Mouse (Mus musculus) cerebral cortex, adult 2 months (tissue): ENCODE data around the gene Ccdc190.

Source experiments
- WGBS: fragments of 180-500 bp; shearing (Covaris S2); methylation state at CpG from one replicate; pipeline ENCODE4 v1.1.7; 2018; 5-methylcytosine and 5-hydroxymethylcytosine counted together

Ccdc190 gene

DNA sequence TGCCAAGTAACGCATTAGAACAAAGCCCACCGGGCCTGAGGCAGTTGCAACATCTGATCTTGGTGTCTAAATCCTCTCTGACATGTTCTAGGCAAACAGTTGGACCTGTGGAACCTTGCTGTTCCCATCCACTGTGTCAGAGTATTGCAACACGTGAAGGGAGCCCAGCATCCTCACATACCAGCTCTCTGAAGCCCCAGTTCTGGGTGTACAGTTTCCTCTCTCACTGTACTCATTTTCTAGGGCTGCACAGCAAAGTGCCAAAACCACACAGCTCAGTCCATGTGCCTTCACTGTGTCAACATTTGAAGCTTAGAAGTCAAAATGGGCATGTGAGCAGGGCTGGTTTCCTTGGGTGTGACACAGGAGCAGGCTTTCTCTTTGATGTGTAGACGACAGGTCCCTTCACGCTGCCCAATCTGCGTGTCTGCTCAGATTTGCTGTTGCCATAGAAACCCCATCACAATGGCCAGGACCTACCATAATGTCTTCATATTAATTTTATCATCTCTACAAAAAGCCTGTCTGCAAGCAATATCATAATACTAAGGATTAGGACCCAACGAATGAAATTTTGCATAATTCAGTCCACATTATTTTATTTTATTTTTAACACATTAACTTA lies 3.8 kb downstream of the Ccdc190 start:
- WGBS: 58% methylated on average over 7 of the region's 7 CpGs

DNA sequence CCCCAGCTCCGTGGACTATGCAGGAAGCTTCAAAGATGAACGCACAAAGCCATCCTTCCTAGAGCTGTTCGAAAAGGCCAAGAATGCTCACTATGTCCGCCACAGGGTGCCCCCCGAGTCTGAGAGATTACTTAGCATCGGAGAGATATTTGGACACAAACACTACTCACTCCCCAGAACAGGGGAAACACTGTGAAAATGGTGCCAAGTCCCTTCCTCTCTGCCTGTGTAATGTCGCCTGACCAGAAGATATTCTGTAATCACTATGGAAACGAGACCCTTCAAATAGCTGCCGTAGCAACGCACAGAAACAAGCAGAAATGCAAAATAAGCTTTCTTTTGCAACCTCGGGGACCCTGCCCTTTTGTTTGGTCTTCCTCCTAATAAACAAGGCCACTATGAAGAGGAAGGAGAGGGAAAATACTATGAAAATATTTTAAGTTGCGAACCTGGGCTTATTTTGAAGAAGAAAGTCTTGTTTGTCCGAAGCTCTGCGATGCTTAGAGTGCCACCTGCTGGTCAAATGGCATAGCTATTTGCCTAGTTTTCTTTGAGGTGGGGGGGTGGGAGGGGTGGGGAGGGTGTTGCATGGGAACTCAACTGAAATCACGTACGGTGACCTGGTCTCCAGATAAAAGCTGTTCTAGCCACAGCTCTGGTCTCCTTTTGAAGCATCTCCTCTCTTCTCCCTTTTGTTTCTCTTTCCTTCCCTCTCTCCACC lies 5.7 kb downstream of the Ccdc190 start:
- 9% methylated on average over 16 of the region's 16 CpGs for WGBS

DNA sequence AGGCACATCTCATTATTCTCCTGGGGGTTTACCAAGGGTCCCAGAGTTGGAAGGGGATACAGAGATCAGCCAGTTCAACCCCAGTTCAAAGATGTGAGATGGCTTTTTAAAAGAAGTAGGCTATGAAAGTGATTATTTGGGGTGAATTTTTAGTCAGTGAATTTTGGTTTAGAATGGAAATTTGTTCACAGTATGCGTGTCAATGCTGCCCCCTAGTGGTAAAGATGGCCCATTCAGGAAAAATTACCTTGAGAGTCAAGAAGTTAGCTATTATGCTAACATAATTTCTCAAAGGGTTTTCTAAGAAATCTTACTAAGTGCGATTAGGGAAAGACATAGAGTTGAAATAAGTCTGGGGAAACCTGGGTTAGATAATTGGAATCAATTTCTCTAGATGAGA lies 10.9 kb downstream of the Ccdc190 start:
- 8% methylated on average over 2 of the region's 2 CpGs for WGBS

DNA sequence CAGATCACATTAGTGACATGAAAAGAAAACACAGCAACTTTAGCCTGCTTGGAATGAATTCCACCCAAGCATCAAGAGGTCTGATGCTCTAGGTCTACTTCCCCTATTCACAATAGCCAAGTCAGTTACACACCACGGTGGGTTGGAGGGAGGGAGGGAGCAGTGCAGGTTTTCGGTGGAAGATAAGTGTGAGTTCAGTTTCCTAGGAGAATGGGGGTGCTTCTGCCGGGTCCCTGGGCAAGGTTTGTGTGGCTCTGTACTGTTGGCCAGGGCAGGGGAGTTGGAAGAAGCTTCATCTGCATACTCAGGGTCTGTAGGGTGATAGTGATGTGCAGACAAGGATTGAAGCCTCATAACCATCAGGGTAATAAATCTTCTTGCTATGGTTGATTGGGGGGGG lies 17.6 kb downstream of the Ccdc190 start:
- WGBS: 84% methylated on average over 3 of the region's 3 CpGs

DNA sequence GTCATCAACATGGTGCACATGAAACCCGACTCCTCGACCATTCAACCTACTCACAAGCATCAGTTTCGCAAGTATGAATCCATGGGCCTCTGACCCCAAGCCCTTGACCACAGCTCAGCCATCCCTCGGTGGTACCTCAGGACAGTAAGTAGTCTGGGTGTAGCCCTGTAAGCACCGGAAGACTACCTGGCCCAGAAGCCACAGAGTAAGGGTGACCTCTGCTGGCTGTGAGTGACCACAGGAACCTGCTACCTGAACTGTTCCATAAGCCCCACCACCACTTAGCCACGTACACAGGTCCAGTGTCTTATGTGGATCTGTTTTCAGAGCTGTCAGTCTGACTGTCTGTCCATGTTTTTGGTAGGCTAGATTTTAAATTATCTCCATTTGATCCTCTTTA lies 19.2 kb downstream of the Ccdc190 start:
- WGBS: 90% methylated on average over 6 of the region's 6 CpGs

DNA sequence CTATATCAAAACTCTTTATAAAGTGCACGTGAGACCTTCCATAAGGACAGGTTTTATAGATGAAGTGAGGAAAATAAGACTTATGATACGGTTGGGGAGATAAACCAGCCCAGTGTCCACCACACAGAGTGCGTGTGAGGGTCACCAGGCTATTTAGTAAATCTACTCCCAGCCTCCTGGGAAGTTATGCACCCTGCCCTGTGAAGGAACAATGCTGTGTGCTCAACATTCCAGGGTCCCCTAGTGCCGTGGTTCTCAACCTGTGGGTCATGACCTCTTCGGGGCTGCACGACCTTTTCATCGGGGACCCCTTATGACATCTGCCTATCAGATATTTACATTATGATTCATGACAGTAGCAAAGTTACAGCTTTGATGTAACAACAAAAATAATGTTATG lies 19.8 kb downstream of the Ccdc190 start:
- 87% methylated on average over 7 of the region's 7 CpGs for WGBS

DNA sequence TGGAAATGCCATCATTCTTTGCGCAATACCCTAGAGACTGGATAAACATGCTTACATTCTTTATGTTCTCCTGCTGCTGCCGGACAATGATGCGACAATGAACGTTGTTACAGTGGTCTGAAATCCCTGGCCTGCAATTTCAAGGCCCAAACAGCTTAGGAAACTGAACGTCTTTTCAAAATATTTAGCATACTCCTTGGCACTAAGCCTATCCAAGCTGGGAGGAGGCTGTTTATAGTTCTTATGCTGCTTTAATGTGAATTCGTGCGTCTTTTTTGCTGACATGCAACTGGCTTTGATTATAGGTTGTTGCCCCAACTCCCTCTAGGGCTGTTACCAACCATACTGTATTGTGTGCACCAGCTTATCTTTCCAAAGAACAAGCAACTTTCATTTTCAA lies 20.4 kb downstream of the Ccdc190 start:
- WGBS: 62% methylated on average over 7 of the region's 7 CpGs

DNA sequence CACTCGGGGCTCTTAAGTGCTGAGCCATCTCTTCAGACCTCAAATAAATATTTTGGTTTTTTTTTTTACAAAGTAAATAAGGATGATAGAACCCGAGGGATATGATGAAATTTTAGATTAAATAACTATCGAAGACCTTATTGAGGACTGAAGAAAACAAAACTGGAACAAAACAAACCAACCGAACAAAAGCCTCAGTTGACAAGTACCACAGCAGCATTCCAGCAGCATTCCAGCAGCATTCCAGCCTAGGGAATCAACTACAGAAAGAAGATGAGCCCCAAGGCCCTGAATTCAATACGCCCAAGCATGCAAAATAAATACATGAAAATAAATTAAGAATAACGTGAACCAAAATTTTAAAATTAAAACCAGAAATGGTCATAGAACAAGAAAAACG lies 21.5 kb downstream of the Ccdc190 start:
- 78% methylated on average over 7 of the region's 7 CpGs for WGBS

DNA sequence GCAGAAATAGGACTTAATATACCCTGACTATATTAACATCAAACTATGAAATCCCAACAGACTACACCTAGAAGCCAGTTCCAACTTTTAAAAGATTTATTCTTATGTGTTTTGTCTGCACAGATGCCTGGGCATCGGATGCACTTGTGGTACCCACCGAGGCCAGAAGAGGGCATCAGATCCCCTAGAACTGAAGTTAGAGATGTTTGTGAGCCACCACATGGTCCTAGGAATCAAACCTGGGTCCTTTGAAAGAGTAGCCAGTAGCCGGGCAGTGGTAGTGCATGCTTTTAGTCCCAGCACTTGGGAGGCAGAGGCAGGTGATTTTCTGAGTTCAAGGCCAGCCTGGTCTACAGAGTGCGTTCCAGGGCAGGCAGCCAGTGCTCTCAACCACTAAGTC lies 22.2 kb downstream of the Ccdc190 start:
- 92% methylated on average over 4 of the region's 4 CpGs for WGBS

DNA sequence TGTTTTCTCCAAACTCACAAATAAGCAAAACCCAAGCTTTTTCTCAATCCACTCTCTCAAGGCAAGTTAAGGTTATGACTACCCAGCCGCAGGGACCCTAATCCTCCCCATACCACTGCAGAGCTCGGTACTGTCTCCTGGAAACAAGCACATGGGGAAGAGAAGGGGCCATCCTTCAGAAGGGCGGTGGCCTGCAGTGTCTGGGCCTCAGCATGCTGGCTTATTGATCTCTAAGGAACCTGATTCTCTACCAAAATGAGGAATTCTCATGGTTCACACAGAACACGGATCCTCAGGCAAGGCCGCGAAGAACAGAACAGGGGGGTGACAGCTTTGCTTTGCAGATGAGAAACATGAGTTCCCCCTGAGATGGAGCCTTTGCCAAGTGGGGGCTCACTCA lies 23.1 kb downstream of the Ccdc190 start:
- WGBS: 93% methylated on average over 6 of the region's 6 CpGs

DNA sequence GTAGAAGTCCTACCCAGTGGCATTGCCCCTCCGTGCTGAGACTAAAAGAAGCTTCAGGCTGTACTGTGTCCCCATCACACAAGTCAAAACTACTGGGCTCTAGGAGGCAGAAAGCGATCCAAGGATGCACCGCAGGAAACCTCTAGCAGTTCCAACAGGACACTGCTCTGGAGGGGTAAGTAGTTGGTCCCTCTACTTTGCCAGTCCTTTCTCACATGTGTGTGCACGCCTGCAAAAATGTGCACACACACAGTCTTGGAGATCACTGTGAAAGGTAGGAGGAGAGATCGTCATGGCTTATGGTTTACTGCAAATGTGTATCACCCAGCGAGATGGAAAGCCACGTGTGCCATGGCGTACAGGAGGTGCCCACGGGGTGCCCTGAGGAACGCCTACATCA lies 24.2 kb downstream of the Ccdc190 start:
- 95% methylated on average over 10 of the region's 10 CpGs for WGBS

DNA sequence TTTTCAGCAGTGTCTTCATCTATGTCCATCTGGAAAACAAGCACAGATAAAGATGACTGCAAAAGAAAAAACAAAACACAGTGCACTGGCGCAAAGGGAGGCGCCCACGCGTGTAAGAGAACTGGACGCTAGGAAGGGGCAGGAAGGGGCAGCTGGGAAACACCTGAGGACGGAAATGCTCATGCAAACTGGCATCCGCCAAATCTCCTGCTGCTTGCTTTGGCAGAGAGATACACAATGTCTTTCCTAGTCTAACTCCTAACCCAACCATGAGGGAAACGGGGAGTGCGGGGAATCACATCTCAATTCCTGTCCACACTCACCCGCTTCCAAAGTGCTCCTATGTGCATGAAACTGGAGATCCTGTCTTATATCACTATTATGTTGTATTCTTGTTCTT lies 24.7 kb downstream of the Ccdc190 start:
- 96% methylated on average over 10 of the region's 10 CpGs for WGBS

DNA sequence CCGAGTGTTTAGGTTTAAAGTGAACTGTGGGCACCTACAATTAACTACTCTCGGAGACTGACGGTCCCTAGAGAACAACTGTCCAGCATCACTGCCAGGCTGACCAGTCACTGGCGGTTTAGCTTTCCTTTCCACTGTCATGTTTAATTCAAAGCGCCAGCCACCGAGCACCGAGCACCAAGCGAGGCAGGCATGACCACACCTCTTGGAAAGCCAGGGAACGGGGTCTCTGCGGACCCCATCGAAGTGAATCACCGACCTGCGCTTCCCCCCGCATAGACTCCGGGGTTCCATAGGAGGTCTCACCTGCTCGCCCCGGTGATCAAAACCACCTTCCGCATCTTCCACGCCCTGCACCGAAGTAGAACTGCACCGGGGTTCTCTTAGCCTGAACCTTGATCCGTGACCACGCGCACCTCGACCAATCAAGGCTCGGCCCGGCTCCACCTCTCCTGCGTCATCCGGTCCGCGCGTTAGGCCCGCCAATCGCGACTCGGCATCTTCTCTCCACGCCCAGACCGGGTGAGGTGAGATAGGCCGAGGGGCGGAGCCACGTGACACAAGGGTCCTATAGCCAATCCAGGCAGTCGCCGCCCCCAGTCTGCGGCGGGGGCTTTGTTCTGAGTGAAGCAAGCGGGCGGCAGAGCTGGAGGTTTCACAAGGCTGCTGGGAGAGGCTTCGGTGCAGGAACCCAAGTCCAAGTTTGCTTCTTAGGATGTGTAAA lies 40.5 kb downstream of the Ccdc190 start, which contains the start of gene Hsd17b7:
Gene Hsd17b7 (minus strand): TSS at position 450 of the 724 bp plus-strand sequence.
- WGBS: 1% methylated on average over 48 of the region's 48 CpGs

DNA sequence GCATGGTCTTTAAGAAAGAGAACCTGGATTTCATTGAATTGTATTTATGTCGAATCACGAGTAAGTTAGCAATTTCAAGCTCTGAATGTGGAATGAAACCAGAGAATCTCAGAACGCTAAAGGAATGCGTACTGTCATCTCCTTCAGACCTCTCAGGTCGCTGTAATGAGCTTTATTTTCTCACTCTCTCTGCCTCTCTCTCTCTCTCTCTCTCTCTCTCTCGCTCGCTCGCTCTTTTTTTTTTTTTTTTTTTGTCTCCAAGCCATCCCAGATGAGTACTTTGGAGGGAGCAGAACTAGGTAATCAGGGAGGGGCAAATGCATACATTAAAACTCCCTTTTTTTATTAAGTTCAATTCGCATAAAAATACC lies 41.1 kb downstream of the Ccdc190 start:
- WGBS: under 1% methylated on average over 9 of the region's 9 CpGs

DNA sequence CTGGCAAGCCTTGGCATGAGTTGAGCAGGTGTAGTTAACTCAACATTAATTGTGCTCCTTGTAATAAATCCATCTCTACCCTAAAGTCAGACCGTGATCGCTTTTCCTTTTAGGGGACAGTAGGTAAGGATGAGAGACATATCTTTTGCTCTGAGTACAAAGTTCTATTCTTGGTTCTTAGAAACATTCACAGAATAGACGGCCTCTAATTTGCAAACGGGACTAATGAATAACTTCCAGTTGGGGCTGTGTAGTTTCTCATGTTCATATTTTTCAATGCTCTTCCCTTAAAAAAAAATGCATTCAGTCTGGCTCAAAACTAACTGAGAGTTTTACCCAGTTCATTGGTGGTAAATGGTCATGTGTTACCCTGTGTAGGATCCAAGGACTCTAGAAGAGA lies 42.5 kb downstream of the Ccdc190 start:
- WGBS: 89% methylated on average over 4 of the region's 4 CpGs

DNA sequence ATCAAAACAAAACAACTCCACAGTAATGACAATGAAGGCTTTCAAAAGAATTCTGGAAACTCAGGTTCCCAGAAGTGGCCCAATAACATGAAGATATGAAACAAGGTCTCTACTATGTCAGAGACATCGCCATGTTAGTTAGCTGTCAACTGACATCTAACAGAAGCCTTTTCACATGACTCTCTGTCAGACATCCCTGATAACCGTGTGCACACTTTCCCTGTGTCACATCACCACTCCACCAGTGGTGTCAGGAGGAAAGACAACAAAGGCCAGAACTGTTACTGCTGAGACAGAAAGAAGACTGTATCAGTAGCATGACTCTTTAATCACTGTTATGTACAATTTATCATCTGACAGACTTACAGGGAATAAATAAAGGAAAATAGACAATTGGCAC lies 43.5 kb downstream of the Ccdc190 start:
- 86% methylated on average over 2 of the region's 2 CpGs for WGBS

DNA sequence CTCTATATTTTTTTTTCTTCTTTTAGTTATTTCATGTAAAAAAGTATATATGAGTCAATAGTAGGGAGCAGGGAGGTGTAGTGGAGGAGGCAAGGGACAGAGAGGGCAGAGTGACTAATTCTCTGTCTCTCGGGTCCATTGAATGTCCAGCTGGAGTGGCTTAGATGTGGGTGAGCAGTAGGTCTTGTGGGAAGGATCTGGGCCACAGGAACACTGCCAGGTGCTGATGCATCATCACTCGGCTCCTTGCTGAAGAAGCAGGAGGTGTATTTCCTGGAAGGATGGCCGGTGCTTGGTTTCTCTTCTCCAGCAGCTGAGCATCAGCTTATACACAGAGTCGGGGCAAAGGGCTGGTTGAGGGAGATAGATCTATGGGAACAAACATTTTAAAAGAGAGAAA lies 49.2 kb downstream of the Ccdc190 start:
- WGBS: 72% methylated on average over 4 of the region's 4 CpGs
